Mouse (Mus musculus) myocyte (in vitro differentiated cells): ENCODE results near the gene Smarca1.

Experiments used
- CEBPB ChIP-seq: IDR thresholded peaks from 2 replicates; pipeline ENCODE4 v1.6.1; 2011; ENCODE audit warnings: mild to moderate bottlenecking, moderate library complexity; ENCODE audit not compliant: poor library complexity, insufficient read depth, severe bottlenecking
- E2F4 ChIP-seq: IDR thresholded peaks from one replicate; pipeline ENCODE4 v1.6.1; 2011; ENCODE audit warnings: mild to moderate bottlenecking, control low read depth, moderate library complexity; ENCODE audit not compliant: insufficient read depth
- MAX ChIP-seq: IDR thresholded peaks from one replicate; pipeline ENCODE4 v1.6.1; 2011; ENCODE audit warnings: low read depth, mild to moderate bottlenecking, control low read depth
- MYOD1 ChIP-seq, 3 experiments: IDR thresholded peaks; one replicate each; pipeline ENCODE4 v1.6.1; 2011; ENCODE audit warnings: control low read depth in 2 of 3, low read depth in 2 of 3, mild to moderate bottlenecking in 2 of 3, moderate library complexity in 1 of 3; ENCODE audit not compliant: insufficient read length in 2 of 3, control insufficient read depth in 1 of 3
- POLR2A ChIP-seq: IDR thresholded peaks from one replicate; pipeline ENCODE4 v1.6.1; 2011; ENCODE audit warnings: low read depth, mild to moderate bottlenecking, control low read depth, moderate library complexity; ENCODE audit not compliant: insufficient read length
- POLR2AphosphoS2 ChIP-seq: IDR thresholded peaks from one replicate; pipeline ENCODE4 v1.6.1; 2011; ENCODE audit warnings: low read depth, control low read depth; ENCODE audit not compliant: insufficient read length
- REST ChIP-seq: IDR thresholded peaks from one replicate; pipeline ENCODE4 v1.6.1; 2011; ENCODE audit warnings: mild to moderate bottlenecking, control low read depth, moderate library complexity; ENCODE audit not compliant: insufficient read depth, insufficient read length
- SRF ChIP-seq: IDR thresholded peaks from one replicate; pipeline ENCODE4 v1.6.1; 2011; ENCODE audit warnings: low read depth; ENCODE audit not compliant: control insufficient read depth, insufficient read length
- TCF12 ChIP-seq: IDR thresholded peaks from one replicate; pipeline ENCODE4 v1.6.1; 2011; ENCODE audit warnings: mild to moderate bottlenecking, control low read depth; ENCODE audit not compliant: poor library complexity, insufficient read depth, severe bottlenecking
- TCF3 ChIP-seq: IDR thresholded peaks from one replicate; pipeline ENCODE4 v1.6.1; 2011; ENCODE audit warnings: low read depth, control low read depth; ENCODE audit not compliant: insufficient read length

DNA sequence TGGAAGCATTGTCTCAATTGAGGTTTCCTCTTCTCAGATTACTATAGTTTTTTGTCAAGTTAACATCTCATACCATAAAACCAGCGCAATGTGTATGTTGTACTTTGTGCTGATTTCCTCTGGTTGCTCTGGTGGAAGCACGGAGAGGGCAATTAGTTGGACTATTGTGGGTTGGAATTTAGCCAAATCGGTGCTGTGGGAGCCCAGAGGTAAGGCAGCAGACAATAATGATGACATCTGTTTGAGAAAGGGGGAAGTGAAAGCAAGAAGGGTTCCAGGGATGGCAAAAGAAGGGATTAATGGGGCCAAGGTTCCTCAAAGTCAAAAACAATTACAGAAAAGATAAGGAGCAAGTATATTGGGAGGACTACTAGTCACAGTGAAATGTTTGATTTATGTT lies 35.2 kb upstream of the Smarca1 start:
- TF ChIP-seq MAX (no peak), POLR2A (no peak), E2F4 (no peak), TCF3 (no peak), CEBPB (no peak), TCF12 (no peak), REST (no peak), MYOD1 (IDR thresholded peaks at IDR 0.05; ENCODE audit: control insufficient read depth in 1 of 3, insufficient read length in 2 of 3, low read depth in 2 of 3) (no peak), POLR2AphosphoS2 (no peak), SRF (no peak)
